Mouse (Mus musculus): ENCODE results near the gene Krcc1. TPM values are rescaled to one million over a fixed set of nuclear protein-coding genes. Genes with fewer than 3 reads are reported as not detected.

The Krcc1 gene
- total and polyA plus RNA-seq, 3 experiments, result 25.8 to 31.6 TPM; not detected in 1

DNA sequence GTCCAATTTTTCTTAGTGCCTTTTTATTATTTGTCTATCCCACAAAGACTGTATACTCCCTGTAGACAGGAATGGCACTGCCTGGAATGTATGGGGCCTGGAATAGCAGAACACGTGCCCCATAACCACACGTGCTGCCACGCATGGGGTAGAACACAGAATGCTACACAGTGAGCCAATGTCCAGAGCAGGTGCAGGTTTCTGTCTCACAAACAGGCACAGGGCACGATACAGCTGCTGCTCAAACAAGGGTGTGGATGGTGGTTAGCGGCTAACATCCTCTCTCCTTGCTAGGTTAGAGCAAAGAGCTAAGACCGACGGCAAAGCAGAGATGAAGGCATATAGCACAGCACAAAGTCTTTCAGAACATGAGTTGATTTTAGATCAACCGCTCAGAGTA, 36.0 kb downstream of the Krcc1 start:
- Histone ChIP-seq H3K27ac (ENCODE audit: control insufficient read depth, low read depth, low read length) (no peak overlapping the region), H3K9me3 (replicated peaks; ENCODE audit: insufficient read depth, low read length) (no peaks in the 10 kb centered on the region), H3K4me1 (ENCODE audit: control insufficient read depth in 1 of 2, insufficient read depth in 2 of 2, low read length in 2 of 2) (no peaks in the 10 kb centered on the region), H3K27me3 (ENCODE audit: control insufficient read depth in 1 of 2, insufficient read depth in 2 of 2, low read length in 2 of 2) (peaks cover 8 to 16% of the 10 kb centered on the region in 2 experiments), H3K79me2 (ENCODE audit: control insufficient read depth, insufficient read depth, low read length, poor library complexity) (no peaks in the 10 kb centered on the region), H3K9ac (ENCODE audit: control insufficient read depth, low read depth, low read length, poor library complexity, severe bottlenecking) (no peak overlapping the region), H3K4me3 (ENCODE audit: control insufficient read depth in 1 of 2, insufficient read depth in 1 of 2, low read depth in 2 of 2, low read length in 2 of 2) (no peak overlapping the region), H3K36me3 (ENCODE audit: control insufficient read depth in 1 of 2, insufficient read depth in 2 of 2, low read length in 2 of 2) (no peaks in the 10 kb centered on the region)
- no peak for DNase-seq (ENCODE audit: low read depth, low spot score)
- TF ChIP-seq NRF1 (IDR thresholded peaks at IDR 0.05; ENCODE audit: insufficient read depth, low read depth, low read length, poor library complexity, severe bottlenecking), result no peak
- TF ChIP-seq BHLHE40 (IDR thresholded peaks at IDR 0.05; ENCODE audit: borderline replicate concordance, low read depth, low read length), result no peak
- TF ChIP-seq TCF12 (IDR thresholded peaks at IDR 0.05; ENCODE audit: low read depth, low read length), result no peak
- no peak for TF ChIP-seq TAL1 (IDR thresholded peaks at IDR 0.05; ENCODE audit: low read length)
- no peak for TF ChIP-seq MYC (IDR thresholded peaks at IDR 0.05; ENCODE audit: low read depth, low read length)
- no peak for TF ChIP-seq ZKSCAN1 (IDR thresholded peaks at IDR 0.05; ENCODE audit: low read depth, low read length)
- TF ChIP-seq POLR2A (IDR thresholded peaks at IDR 0.05; ENCODE audit: control insufficient read depth in 1 of 2, insufficient read depth in 1 of 2, low read depth in 1 of 2, low read length in 2 of 2, poor library complexity in 1 of 2), result no peak
- no peak for TF ChIP-seq RCOR1 (IDR thresholded peaks at IDR 0.05; ENCODE audit: low read depth, low read length)
- no peak for TF ChIP-seq ELF1 (IDR thresholded peaks at IDR 0.05; ENCODE audit: low read depth, low read length)
- no peak for TF ChIP-seq ETS1 (IDR thresholded peaks at IDR 0.05; ENCODE audit: low read depth, low read length)
- TF ChIP-seq CTCF (IDR thresholded peaks at IDR 0.05 in 2 of 3, conservative IDR thresholded peaks at IDR 0.05 in 1 of 3; ENCODE audit: control insufficient read depth in 1 of 3, insufficient read depth in 1 of 3, low read depth in 2 of 3, low read length in 3 of 3, poor library complexity in 1 of 3, severe bottlenecking in 1 of 3), result no peak
- no peak for TF ChIP-seq ZNF384 (IDR thresholded peaks at IDR 0.05; ENCODE audit: low read depth, low read length)
- TF ChIP-seq POLR2AphosphoS5 (IDR thresholded peaks at IDR 0.05; ENCODE audit: borderline replicate concordance, low read depth, low read length), result no peak
- no peak for TF ChIP-seq USF1 (IDR thresholded peaks at IDR 0.05; ENCODE audit: low read depth, low read length)
- no peak for TF ChIP-seq TBP (IDR thresholded peaks at IDR 0.05; ENCODE audit: low read depth, low read length)
- no peak for TF ChIP-seq CHD2 (IDR thresholded peaks at IDR 0.05; ENCODE audit: low read length)
- TF ChIP-seq HCFC1 (IDR thresholded peaks at IDR 0.05; ENCODE audit: low read depth, low read length), result no peak
- TF ChIP-seq JUND (IDR thresholded peaks at IDR 0.05; ENCODE audit: low read depth, low read length), result no peak

DNA sequence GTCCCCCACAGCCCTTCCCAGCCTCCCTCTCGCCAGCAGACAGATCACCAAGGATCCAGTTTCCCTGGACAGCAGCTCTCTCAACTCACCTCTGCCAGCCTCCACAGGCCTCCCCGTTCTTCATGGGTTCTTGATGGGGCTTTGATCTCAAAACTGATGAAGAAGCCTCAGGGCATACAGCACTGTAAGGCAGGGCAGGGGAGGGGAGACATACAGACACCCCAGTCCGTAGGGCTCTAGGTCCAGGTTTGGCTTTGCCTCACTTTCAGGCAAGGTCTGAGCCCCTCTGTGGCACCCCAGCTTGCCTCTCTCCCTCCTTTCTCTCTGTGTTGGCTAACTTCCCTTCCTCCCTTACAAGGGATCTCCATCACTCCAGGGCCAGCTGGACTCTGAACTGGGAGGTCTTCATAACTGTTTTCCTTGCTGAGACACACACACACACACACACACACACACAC, 50.4 kb downstream of the Krcc1 start, which contains the start of gene Smyd1:
Gene Smyd1, minus strand, starts transcription at position 408 of the 458 bp plus-strand sequence.
- H3K79me2 ChIP-seq (ENCODE audit: control insufficient read depth, insufficient read depth, low read length, poor library complexity), result no peaks in the 10 kb centered on the region
- H3K9me3 ChIP-seq (replicated peaks; ENCODE audit: insufficient read depth, low read length), result no peaks in the 10 kb centered on the region
- H3K4me3 ChIP-seq (ENCODE audit: control insufficient read depth in 1 of 2, insufficient read depth in 1 of 2, low read depth in 2 of 2, low read length in 2 of 2), result no peak within 1 kb of the TSS
- no peaks in the 10 kb centered on the region for H3K36me3 ChIP-seq (ENCODE audit: control insufficient read depth in 1 of 2, insufficient read depth in 2 of 2, low read length in 2 of 2)
- no peak within 1 kb of the TSS for H3K9ac ChIP-seq (ENCODE audit: control insufficient read depth, low read depth, low read length, poor library complexity, severe bottlenecking)
- no peaks in the 10 kb centered on the region for H3K4me1 ChIP-seq (ENCODE audit: control insufficient read depth in 1 of 2, insufficient read depth in 2 of 2, low read length in 2 of 2)
- TF ChIP-seq ZNF384 (IDR thresholded peaks at IDR 0.05; ENCODE audit: low read depth, low read length) (no peak), RAD21 (IDR thresholded peaks at IDR 0.05; ENCODE audit: low read depth, low read length) (no peak), GATA1 (IDR thresholded peaks at IDR 0.05; ENCODE audit: low read depth, low read length) (no peak), CHD2 (IDR thresholded peaks at IDR 0.05; ENCODE audit: low read length) (no peak), MEF2A (IDR thresholded peaks at IDR 0.05; ENCODE audit: extremely low read depth, insufficient replicate concordance, low read depth, low read length, poor library complexity, severe bottlenecking) (no peak), KAT2A (conservative IDR thresholded peaks at IDR 0.05; ENCODE audit: low read depth, low read length) (no peak), POLR2AphosphoS2 (IDR thresholded peaks at IDR 0.05; ENCODE audit: low read length) (no peak)
- H3K27me3 ChIP-seq (ENCODE audit: control insufficient read depth in 1 of 2, insufficient read depth in 2 of 2, low read length in 2 of 2), result peaks cover 1 to 3% of the 10 kb centered on the region in 2 experiments; a peak in 1 of 4 replicates
- H3K27ac ChIP-seq (ENCODE audit: control insufficient read depth, low read depth, low read length), result no peak within 1 kb of the TSS
- DNase-seq (ENCODE audit: low read depth, low spot score), result no peak
